Mouse (Mus musculus): ENCODE results near the gene Olfr1023.

DNA sequence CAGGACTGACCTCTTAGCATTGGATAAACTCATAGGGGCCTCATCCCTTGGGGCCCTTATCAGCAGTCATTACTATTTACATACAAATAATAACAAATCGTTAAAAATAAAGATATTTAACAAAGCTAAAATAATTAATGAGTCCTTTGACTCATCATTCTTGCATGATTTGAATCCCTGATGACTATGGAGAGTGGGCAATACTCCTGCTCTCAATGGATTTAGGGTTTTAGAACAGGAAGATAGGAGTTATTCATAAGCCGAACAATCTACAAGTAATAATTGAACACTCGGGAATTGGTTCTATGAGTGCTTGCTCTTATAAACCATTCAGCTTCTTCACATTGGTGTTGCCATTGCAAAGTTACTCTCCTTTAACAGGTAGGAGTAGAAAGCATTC lies 35.8 kb downstream of the Olfr1023 start, which contains the start of gene Olfr1026:
- no peak for TF ChIP-seq POLR2A (IDR thresholded peaks at IDR 0.05; ENCODE audit: low read depth, low read length)
- no peak for TF ChIP-seq CTCF (conservative IDR thresholded peaks at IDR 0.05; ENCODE audit: insufficient read depth, insufficient read length, low read depth, low read length)
